Mouse (Mus musculus): ENCODE data around the gene Enpp3.

Gene Enpp3

DNA sequence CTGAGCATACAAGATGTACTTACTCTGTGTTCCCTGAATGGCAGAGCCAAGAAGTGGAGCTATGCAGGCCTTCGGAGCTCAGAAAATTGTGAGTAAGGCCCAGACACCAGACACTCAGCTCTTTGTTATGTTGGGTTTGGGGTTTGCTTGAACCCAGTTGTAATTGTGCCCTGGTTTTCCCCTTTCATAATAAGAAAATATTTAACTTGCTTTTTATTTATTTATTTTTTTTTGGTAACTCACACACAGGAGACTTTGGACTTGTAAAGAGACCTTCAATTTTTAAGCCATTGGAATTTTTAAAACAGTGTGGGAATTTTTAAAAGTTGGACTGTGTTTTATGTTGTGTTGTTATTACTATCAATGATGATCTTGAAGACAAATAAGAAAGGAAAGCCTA lies at the start of gene Enpp3:
TSS of gene Enpp3 (minus strand) at position 148 of the 400 bp plus-strand sequence.
- no peak for DNase-seq

DNA sequence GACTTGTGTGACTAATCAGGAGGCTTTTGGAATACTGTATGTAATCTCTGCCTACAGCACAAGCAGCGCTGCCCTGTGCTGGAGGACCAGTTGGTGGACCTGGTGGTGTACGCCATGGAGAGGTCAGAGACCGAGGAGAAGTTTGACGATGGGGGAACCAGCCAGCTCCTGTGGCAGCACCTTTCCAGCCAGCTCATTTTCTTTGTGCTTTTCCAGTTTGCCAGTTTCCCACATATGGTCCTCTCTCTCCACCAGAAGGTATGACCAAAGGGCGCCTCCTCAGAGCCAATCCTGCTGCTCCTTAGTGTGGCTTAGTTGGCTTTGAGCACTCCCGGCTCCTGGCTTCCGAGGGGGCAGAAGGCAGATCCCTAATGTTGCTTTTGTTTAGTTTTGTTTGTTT lies 45.7 kb upstream of the Enpp3 start:
- DNase-seq, result peak; percentile 61 to 74

DNA sequence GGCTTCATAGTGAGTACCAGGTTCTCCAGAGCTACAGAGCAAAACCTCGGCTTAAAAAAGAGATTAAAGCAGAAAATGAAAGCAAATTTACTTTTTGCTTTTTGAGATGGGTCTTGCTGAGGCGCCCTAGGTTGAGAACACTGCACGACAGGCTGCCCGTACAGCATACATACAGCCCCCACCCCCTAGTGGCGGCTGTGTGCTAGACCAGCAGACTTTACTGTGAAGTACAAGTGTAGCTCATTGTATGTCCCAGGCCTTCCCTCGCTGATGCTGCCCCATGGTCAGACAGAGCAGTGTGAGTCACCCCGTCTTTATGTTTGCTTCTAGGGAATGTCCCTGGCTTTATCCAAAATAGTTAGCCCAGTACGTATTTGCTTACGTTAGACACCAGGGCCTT lies 43.4 kb upstream of the Enpp3 start:
- no peak for DNase-seq

DNA sequence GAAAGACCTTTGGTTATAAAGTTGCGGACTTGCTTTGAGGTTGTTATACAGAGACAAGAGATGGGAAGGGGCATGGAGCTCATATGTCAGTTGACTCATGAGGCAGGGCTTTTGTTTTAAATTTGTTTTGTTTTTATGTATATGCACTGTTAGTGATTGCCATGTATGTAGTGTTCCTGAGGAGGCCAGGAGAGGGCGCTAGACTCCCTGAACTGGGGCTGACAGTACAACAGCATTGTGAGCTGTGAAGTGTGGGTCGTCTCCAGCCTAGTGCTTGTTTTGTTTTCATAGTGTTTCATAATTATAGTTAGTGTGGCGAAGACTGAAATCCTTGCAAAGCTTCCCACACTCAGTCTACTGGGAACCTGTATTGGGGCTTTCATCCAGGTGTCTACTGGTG lies 31.0 kb upstream of the Enpp3 start:
- DNase-seq, result no peak

DNA sequence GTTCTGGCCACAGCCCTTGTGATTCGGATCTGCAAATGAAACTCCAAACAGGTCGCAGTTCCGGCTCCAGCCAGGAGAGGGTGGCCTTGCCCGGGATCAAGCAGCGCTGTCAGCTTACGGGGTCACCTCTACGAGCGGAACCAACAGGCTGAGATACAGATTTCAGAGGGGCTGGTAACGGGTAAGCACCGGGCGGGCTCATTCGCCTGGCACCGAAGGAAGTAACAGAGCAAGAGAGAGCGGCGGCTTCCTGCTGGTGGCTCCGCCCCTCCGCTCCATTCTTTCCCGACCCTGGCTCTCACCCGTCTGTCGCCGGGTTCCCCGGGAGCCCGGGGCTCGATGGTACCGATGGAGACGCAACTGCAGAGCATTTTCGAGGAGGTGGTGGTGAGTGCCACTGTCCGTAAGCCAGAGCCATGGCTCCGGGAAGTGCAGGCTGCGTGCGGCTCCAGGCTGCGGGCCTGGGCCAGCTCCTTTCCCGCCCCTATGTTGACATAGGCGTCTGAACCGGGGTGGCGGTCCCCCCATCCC lies 27.2 kb upstream of the Enpp3 start, which contains the start of gene Med23:
TSS of gene Med23 (plus strand) at position 227 of the 531 bp plus-strand sequence.
- peak; percentile 98 to 99 for DNase-seq

DNA sequence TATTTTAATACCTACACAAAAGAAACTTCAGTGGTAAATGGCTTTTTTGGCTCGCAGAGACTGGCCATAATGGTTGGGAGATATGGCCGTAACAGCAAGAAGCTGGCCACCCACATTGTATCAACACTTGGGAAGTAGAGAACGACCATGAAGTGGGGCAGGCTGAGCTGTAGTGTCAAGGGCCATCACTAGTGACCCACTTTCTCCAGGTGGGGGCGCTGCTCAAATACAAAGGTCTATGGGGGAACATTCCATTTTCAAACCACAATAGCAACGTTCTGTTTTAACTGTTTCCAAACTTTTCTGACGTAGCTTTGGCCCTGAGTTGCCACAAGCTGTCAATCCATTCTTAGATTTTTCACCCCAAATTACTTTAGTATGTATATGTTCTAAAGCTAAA lies 21.8 kb upstream of the Enpp3 start:
- no peak for DNase-seq

DNA sequence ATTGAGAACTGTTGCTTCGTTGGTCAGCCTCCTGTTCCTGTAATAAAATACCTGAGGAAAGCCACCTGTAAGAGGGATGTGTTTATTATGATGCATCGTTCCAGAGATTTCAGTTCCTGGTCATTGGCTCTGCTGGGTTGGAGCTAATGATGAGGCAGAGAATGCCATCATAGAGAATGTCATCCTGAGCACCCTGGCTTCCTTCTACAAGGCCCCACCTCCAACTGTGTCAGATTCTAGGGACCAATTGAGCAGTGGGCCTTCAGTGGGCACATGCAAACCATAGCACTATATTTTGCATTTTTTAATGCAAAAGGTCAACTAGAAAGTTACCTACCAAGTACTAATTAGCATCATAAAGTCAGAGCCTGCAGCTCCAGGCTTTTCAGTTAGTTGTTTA lies 20.5 kb upstream of the Enpp3 start:
- no peak for DNase-seq

DNA sequence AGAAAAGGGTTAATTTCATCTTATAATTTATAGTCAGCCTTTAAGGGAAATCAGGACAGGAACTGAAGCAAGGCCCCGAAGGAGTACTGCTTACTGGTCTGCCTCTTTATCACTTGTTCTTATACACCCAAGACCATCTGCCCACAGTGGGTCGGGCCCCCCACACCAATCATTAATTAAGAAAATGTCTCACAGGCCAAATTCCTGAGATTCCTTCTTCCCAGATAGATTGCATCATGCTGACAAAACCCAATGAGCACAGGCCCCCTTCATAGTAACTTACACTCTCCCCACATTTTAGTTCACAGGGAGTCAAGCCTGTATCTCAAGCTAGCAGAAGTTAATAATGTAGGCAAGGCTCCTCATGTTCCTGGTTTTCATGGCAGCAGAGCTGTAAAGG lies 625 bp downstream of the Enpp3 start:
- DNase-seq, result no peak

DNA sequence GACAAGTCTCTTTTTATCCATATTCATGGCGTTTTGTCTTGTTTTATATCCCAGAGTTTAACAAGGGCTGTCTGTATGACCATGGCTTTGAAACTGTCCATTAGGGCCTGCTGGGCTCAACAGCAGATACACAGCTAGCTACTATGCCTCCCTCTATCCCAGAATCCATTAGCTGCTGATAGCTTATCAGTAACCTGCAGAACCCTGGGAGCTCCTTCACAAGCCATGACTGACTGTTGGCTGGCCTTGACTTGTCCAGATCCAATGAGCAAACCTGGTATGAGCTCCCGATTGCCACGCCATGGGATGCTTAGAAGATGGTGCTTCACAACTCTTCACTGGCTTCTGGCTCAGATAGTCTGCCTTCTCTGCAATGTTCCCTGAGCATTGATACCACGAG lies 1.8 kb downstream of the Enpp3 start:
- DNase-seq, result no peak

DNA sequence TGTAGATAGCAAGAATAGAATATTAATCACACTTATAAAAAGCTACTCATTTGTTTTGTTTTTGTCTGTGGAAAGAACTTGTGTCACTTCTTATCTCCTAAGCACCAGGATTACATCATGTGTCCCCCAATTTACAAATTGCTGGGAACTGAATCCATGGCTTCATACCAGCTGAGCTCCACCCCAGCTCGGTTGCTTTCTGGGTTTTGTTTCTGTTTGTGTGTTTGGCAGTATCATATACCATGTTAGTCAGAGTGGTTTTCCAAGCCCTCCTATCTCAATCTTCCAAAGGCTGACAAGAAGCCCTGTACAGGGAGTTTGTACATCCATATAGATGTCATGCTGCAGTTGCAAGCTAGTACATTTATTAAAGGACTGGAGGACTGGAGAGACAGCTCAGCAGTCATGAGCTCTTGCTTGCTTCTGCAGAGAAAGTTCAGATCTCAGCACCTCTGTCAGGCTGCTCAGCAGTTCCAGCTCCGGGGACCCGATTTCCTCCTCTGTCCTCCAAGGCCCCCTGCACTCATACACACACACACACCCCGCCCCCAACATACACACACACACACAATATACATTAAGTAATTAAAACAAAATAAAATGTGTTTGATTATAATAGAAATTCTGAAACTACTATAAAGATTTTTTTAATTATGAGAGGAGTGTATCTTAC lies 6.1 kb downstream of the Enpp3 start:
- DNase-seq, result no peak

DNA sequence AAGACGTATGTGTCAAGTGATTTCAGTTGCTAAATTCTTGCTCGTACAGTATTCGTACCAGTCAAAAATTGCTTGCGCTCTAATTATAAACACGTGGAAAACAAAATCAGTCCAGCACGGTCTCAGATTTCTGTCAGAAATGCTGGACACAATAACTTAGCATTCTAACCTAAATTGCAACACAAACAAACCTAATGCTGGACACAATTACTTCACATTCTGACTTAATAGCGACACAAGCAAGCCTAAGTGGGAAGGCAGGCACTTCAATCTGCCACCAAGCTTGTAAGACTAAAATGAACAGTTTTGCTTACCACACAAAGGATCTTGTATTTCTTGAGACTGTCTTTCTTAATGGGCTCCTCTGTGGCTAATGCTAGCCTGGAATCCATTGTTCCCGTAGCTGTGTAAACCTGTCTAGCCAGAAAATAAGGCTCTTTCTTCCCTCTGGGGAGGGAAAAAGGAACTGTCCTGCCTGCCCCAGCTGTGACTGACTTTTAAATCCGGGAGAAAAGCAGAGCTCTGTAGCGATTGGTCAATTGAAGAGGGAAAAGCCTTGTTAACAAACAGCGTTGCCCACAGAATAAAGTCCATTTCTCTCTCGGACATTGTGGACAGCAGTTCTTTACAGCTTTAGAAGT lies 6.8 kb downstream of the Enpp3 start:
- no peak for DNase-seq

DNA sequence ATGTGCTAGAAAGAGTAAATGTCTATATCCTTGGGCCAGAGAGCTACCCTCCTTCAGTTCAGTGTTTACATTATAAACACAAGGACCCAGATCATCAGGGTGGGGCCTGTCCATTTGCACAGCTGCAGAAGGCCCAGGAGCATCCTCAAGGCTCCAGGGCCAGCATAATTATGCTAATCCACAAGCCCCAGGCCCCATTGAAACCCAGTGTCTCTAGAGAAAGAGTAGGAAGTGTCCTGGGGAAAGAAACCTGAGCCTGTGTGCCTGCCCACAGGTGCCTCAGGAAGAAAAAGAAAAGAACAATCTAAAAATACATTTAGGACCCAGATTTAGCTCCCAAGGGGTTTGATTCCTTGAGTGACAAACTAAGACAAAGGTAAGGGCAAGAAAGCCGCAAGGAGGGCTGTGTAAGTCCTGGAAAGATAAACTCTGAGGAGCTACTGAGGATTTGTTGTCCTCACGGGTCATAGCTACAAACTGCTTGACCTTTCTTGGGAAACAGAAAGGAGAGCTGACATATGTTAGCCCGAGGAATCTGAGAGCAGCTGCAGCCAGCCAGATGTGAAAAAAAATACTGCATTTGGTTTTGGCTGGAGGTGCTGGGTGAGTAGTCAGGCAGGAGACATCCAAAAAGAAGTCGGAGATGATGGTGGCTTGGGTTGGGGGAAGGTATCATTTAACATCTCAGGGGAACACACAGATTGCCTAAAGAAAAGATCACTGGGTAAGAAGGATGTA lies 7.8 kb downstream of the Enpp3 start:
- no peak for DNase-seq

DNA sequence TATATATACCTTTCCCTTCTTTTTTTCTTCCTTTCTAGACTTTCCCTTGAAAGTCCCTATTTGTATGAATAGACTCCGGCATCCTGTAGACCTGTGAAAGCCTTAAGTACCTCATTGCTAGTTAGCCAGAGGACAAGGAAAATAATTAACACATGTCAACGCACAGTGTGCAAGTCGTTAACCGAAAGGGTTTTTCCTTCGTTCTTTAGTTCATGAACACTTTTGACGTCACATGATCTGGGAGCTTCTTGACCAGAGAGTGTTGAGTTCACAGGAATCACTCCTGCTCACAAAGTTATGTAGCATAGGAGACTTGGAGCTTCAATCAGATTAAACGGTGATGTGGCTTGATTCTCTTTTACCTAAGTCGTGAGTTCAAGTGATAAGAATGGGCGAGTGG lies 10.3 kb downstream of the Enpp3 start:
- no peak for DNase-seq

DNA sequence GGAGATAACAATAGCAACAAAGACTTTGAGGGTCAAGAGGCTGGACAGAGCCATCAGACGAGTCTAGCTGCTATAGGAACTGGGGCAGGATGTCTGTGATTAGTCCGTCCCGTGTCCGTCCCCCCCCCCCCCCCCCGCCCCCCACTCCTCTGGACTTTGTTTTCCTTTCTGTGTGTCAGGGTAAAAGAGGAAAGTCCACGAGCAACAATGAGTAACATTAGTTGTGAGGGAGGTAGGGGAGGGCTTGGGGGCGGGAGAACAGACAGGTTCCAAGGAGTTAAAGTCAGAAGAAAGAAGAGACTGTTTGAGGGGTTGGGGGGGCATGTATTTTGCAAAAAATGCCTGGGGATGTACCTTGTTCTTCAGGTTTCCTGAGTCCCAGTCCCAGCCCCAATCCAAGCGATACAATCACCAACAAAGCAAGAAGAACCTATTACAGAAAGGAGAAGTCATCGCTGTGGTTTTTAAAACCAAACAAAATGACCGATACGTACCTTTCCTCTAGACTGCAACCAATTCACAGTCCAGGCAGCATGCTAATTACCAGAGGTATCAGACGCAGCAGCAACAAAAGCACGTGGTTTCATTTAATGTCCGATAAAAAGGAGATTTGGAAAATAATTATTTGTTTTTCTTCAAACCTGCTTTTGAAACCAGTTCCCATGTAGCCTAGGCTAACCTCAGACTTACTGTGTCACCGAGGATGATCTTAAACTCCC lies 11.1 kb downstream of the Enpp3 start:
- DNase-seq, result no peak

DNA sequence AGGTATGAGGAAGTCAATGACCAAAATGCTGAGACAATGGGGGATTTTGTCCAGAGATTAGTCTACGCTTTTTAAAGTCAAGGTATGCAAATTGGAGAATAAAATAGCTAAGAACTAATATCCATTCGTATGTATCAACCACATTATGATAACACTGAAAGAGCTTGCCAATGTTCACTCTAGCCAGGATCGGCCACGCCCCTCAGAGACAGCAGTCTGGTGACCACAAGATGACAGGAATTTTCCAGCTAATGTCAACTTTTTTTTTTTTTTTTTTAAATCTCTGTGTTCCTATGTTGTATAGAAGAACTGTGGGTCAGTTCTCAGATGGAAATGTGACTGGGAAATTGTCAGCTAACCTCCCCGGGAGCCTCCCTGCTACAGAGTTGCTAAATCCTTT lies 12.2 kb downstream of the Enpp3 start:
- DNase-seq, result no peak

DNA sequence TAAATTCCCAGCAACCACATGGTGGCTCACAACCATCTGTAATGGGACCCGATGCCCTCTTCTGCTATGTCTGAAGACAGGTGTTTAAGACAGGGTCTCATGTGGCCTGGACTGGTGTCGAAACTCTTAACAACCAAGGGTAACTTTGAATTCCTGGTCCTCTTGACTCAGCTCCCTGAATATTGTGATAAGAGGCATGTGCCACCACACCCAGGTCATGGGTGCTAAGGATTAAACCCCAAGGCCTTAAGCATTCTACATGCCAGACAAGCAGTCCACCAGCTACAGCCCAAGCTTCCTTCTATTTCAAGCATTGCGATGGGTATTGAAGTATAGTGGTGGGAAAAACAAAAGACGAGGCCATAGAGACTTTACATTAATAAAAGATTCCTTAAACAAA lies 14.5 kb downstream of the Enpp3 start:
- no peak for DNase-seq

DNA sequence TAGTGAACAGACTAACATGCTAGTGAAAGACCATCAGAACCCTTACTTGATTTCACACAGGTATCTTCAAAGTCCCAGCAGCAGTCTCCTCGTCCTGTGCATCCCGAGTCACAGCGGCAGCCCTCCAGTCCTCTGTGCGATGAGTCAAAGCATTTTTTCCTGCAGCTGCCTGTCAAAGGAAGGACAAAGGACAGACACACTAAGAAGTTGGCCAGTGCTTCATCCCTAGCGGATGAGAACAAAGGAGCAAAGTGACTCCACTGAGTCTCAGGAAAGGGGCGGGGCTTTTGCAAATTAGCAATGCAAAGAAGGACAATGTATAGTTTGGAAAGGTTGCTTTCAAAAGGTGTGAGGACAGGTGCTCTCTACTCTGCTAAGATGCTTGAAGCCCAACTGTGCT lies 16.5 kb downstream of the Enpp3 start:
- no peak for DNase-seq

DNA sequence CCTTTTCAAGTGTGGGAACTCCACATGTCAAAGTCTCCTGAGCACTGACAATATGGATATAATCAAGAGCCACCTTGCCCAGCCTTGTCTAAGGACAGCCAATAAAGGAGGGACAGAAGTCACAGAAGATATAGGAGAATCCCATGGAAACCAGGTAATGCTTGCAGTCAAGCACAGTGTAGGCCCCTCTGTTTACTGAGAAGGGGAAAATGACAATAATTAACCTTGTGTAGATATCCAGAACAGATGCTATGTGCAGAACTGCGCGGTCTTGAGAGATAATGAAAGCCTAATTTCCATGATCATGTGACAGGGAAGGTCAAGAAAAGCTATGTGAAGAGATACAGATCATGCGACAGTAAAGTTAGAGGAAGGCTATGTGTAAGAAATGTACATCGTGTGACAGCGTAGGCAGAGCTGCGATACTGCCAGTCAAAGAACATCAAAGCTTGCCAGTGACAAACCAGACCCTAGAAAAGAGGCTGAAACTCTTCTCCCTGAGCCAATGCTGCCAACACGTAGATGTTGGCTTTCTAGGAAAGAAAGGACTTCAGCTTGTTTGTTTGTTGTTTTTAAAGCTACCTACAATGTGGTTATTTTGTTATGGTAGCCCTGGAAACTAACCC lies 17.1 kb downstream of the Enpp3 start:
- no peak for DNase-seq

DNA sequence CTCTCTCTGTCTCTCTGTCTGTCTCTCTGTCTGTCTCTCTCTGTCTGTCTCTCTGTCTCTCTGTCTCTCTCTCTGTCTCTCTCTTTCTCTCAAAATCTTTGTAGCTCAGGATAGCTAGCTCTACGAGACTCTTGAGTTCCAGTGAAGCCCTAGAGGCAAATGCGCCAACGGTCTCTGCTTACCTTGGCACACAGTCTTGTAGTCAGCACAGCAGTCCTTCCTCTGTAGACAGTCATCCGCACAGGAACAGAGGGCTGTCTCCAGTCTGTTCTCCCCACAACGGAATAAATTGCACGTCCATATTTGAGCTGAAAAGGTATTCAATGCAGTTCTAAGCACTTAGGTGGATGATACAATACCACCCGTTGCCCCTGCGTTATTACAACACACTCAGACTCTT lies 18.0 kb downstream of the Enpp3 start:
- no peak for DNase-seq

DNA sequence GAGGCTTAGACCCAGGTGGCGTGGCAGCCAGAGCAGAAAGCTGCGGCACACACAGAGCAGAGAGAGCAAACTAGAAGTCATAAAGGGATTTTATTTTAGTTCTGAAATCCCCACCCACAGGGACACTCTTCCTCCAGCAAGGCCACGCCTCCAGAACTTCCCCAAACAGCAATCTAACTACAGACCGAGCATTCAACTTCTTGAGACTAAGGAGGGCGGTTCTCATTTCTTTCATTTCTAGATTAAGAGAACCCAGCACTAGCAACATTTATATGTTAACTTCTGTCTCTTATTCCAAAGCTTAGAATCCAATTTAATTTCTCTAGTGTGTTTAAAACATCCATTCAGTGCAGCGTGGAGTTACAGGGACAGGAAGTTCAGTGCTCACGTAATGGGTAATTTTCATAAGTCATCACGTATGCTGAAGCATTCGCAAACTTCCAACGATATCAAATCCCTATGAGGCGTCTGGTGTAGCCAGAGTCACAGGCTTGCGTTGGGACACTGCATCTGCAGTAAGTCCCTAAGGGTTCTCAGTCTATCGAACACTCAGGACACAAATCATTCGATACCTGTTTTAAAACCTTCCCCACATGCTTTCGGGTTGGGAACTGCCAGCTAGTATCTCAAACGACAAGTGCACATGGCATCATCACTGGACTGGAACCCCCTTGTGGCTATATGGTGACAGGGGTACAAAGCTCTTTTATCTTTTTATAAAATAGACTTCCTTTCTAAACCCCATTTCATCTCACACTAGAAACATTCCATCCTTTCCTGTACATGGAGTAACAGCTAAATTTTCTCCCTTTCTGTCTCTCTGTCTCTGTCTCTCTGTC lies 18.7 kb downstream of the Enpp3 start:
- no peak for DNase-seq

DNA sequence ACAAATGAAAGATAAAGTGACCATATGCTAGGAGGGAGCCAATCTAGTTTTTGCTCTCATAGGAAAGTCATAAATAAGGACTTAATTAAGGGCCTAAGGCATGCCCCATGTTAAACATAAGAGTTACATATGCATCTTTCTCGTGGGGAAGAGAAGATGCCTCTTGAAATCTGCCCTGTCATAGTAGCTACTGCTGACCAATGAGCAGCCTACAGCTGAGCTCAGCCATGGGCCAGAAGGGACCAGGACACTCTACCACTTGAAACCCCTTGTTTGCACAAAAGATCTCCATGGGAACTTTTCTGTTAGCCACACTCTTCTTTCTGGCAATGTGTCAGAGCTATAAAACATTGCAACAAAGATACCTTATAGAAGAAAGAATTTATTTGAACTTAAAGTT lies 19.4 kb downstream of the Enpp3 start:
- no peak for DNase-seq

DNA sequence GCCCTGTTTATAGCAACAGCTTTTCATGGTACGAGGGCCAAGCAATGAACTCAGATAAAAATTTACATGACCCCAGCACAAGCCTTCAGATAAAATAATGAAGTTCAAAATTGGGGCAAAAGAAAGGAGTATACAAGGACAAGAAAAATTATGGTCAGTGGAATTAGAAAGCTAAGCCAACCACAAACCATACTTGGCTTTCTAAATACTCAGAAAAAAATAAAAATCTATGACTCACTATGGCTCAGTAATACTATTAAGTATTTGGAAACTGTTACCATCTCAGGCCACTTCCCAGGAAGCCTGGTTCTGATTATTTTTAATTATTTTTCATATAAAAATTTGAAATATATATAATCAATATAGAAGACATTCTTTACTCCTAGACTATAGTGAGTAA lies 19.8 kb downstream of the Enpp3 start:
- no peak for DNase-seq

Measured in cerebellum, adult 18-20 months (tissue).